Mouse (Mus musculus): ENCODE measurements around the gene Naif1. TPM values are rescaled to one million over a fixed set of nuclear protein-coding genes. Genes with fewer than 3 reads are reported as not detected.
"Not testable (repeated sequence)": the region's sequence is repeated elsewhere in the genome, so short reads cannot be mapped to it uniquely, and the experiment has no call there.

Naif1 gene
- polyA plus RNA-seq, 1 experiment from 2014 or later = 5.5 TPM

GRCm38 (mm10) chr2:32471001-32471680, 20.9 kb downstream of the Naif1 start:
- Histone ChIP-seq H3K9ac (ENCODE audit: low read depth, low read length) (no peak overlapping the region), H3K36me3 (ENCODE audit: control insufficient read depth, insufficient read depth, low read length) (no peaks in the 10 kb centered on the region), H3K27me3 (ENCODE audit: control insufficient read depth, insufficient read depth, low read depth, low read length) (no peaks in the 10 kb centered on the region), H3K4me3 (ENCODE audit: low read depth, low read length) (no peak overlapping the region), H3K9me3 (replicated peaks; ENCODE audit: control insufficient read depth, low read length, poor library complexity, severe bottlenecking) (no peaks in the 10 kb centered on the region), H3K4me1 (ENCODE audit: control insufficient read depth, insufficient read depth, low read length) (no peaks in the 10 kb centered on the region), H3K27ac (ENCODE audit: low read length) (no peak overlapping the region), H3K4me2 (ENCODE audit: low read length) (no peak overlapping the region)
- WGBS = 86% methylated on average over 6 of the region's 6 CpGs
- no peak for ATAC-seq

GRCm38 (mm10) chr2:32471681-32472061, 21.4 kb downstream of the Naif1 start:
- Histone ChIP-seq H3K4me3 (ENCODE audit: low read depth, low read length) (no peak overlapping the region), H3K27ac (ENCODE audit: low read length) (no peak overlapping the region), H3K4me2 (ENCODE audit: low read length) (no peak overlapping the region), H3K36me3 (ENCODE audit: control insufficient read depth, insufficient read depth, low read length) (no peaks in the 10 kb centered on the region), H3K9ac (ENCODE audit: low read depth, low read length) (no peak overlapping the region), H3K27me3 (ENCODE audit: control insufficient read depth, insufficient read depth, low read depth, low read length) (no peaks in the 10 kb centered on the region), H3K4me1 (ENCODE audit: control insufficient read depth, insufficient read depth, low read length) (no peaks in the 10 kb centered on the region), H3K9me3 (replicated peaks; ENCODE audit: control insufficient read depth, low read length, poor library complexity, severe bottlenecking) (no peaks in the 10 kb centered on the region)
- 83% methylated on average over 6 of the region's 6 CpGs for WGBS
- ATAC-seq = no peak

- WGBS = 100% methylated on average over 3 of the region's 9 CpGs
- not testable (repeated sequence) for H3K9ac ChIP-seq (ENCODE audit: low read depth, low read length); H3K4me3 ChIP-seq (ENCODE audit: low read depth, low read length); H3K27me3 ChIP-seq (ENCODE audit: control insufficient read depth, insufficient read depth, low read depth, low read length); H3K4me2 ChIP-seq (ENCODE audit: low read length); ATAC-seq; H3K27ac ChIP-seq (ENCODE audit: low read length); H3K4me1 ChIP-seq (ENCODE audit: control insufficient read depth, insufficient read depth, low read length); H3K36me3 ChIP-seq (ENCODE audit: control insufficient read depth, insufficient read depth, low read length); H3K9me3 ChIP-seq (replicated peaks; ENCODE audit: control insufficient read depth, low read length, poor library complexity, severe bottlenecking)
Measured at GRCm38 (mm10) chr2:32475361-32475760, 25.1 kb downstream of the Naif1 start.

- H3K4me3 ChIP-seq (ENCODE audit: low read depth, low read length) = no peak overlapping the region
- H3K36me3 ChIP-seq (ENCODE audit: control insufficient read depth, insufficient read depth, low read length) = no peaks in the 10 kb centered on the region
- H3K4me1 ChIP-seq (ENCODE audit: control insufficient read depth, insufficient read depth, low read length) = no peaks in the 10 kb centered on the region
- no peak overlapping the region for H3K27ac ChIP-seq (ENCODE audit: low read length)
- 93% methylated on average over 8 of the region's 8 CpGs for WGBS
- no peaks in the 10 kb centered on the region; the same call in 1 of the 2 replicates for H3K9me3 ChIP-seq (replicated peaks; ENCODE audit: control insufficient read depth, low read length, poor library complexity, severe bottlenecking)
- ATAC-seq = no peak
- H3K27me3 ChIP-seq (ENCODE audit: control insufficient read depth, insufficient read depth, low read depth, low read length) = no peaks in the 10 kb centered on the region
- H3K9ac ChIP-seq (ENCODE audit: low read depth, low read length) = no peak overlapping the region
- no peak overlapping the region for H3K4me2 ChIP-seq (ENCODE audit: low read length)
Measured at GRCm38 (mm10) chr2:32482351-32482750, 32.1 kb downstream of the Naif1 start.

- no peak overlapping the region for H3K4me3 ChIP-seq (ENCODE audit: low read depth, low read length)
- no peak for ATAC-seq
- H3K27me3 ChIP-seq (ENCODE audit: control insufficient read depth, insufficient read depth, low read depth, low read length) = no peaks in the 10 kb centered on the region
- no peak overlapping the region for H3K9ac ChIP-seq (ENCODE audit: low read depth, low read length)
- H3K4me1 ChIP-seq (ENCODE audit: control insufficient read depth, insufficient read depth, low read length) = no peaks in the 10 kb centered on the region
- no peaks in the 10 kb centered on the region for H3K36me3 ChIP-seq (ENCODE audit: control insufficient read depth, insufficient read depth, low read length)
- H3K4me2 ChIP-seq (ENCODE audit: low read length) = no peak overlapping the region
- WGBS = 74% methylated on average over 9 of the region's 9 CpGs
- H3K9me3 ChIP-seq (replicated peaks; ENCODE audit: control insufficient read depth, low read length, poor library complexity, severe bottlenecking) = no peaks in the 10 kb centered on the region; the same call in 1 of the 2 replicates
- H3K27ac ChIP-seq (ENCODE audit: low read length) = no peak overlapping the region
Measured at GRCm38 (mm10) chr2:32483179-32483875, 33.1 kb downstream of the Naif1 start.

GRCm38 (mm10) chr2:32484933-32485332, 34.7 kb downstream of the Naif1 start:
- no peak overlapping the region for H3K4me3 ChIP-seq (ENCODE audit: low read depth, low read length)
- no peaks in the 10 kb centered on the region for H3K9me3 ChIP-seq (replicated peaks; ENCODE audit: control insufficient read depth, low read length, poor library complexity, severe bottlenecking)
- 85% methylated on average over 6 of the region's 6 CpGs for WGBS
- no peak overlapping the region for H3K27ac ChIP-seq (ENCODE audit: low read length)
- ATAC-seq = no peak
- no peaks in the 10 kb centered on the region for H3K36me3 ChIP-seq (ENCODE audit: control insufficient read depth, insufficient read depth, low read length)
- H3K9ac ChIP-seq (ENCODE audit: low read depth, low read length) = no peak overlapping the region
- H3K4me2 ChIP-seq (ENCODE audit: low read length) = no peak overlapping the region
- no peaks in the 10 kb centered on the region for H3K4me1 ChIP-seq (ENCODE audit: control insufficient read depth, insufficient read depth, low read length)
- H3K27me3 ChIP-seq (ENCODE audit: control insufficient read depth, insufficient read depth, low read depth, low read length) = no peaks in the 10 kb centered on the region

GRCm38 (mm10) chr2:32485751-32486150, 35.5 kb downstream of the Naif1 start:
- H3K9ac ChIP-seq (ENCODE audit: low read depth, low read length) = no peak overlapping the region
- H3K9me3 ChIP-seq (replicated peaks; ENCODE audit: control insufficient read depth, low read length, poor library complexity, severe bottlenecking) = no peaks in the 10 kb centered on the region
- 87% methylated on average over 4 of the region's 4 CpGs for WGBS
- no peaks in the 10 kb centered on the region for H3K4me1 ChIP-seq (ENCODE audit: control insufficient read depth, insufficient read depth, low read length)
- H3K4me3 ChIP-seq (ENCODE audit: low read depth, low read length) = no peak overlapping the region
- no peak for ATAC-seq
- no peaks in the 10 kb centered on the region for H3K36me3 ChIP-seq (ENCODE audit: control insufficient read depth, insufficient read depth, low read length)
- no peak overlapping the region for H3K4me2 ChIP-seq (ENCODE audit: low read length)
- H3K27me3 ChIP-seq (ENCODE audit: control insufficient read depth, insufficient read depth, low read depth, low read length) = no peaks in the 10 kb centered on the region
- no peak overlapping the region for H3K27ac ChIP-seq (ENCODE audit: low read length)

GRCm38 (mm10) chr2:32486155-32486554, 35.9 kb downstream of the Naif1 start:
- H3K9ac ChIP-seq (ENCODE audit: low read depth, low read length) = no peak overlapping the region
- no peaks in the 10 kb centered on the region for H3K4me1 ChIP-seq (ENCODE audit: control insufficient read depth, insufficient read depth, low read length)
- no peak overlapping the region for H3K4me2 ChIP-seq (ENCODE audit: low read length)
- no peak overlapping the region for H3K27ac ChIP-seq (ENCODE audit: low read length)
- WGBS = 93% methylated on average over 9 of the region's 9 CpGs
- H3K9me3 ChIP-seq (replicated peaks; ENCODE audit: control insufficient read depth, low read length, poor library complexity, severe bottlenecking) = no peaks in the 10 kb centered on the region
- H3K27me3 ChIP-seq (ENCODE audit: control insufficient read depth, insufficient read depth, low read depth, low read length) = no peaks in the 10 kb centered on the region
- no peak for ATAC-seq
- H3K36me3 ChIP-seq (ENCODE audit: control insufficient read depth, insufficient read depth, low read length) = no peaks in the 10 kb centered on the region
- no peak overlapping the region for H3K4me3 ChIP-seq (ENCODE audit: low read depth, low read length)

- WGBS = 6% methylated on average over 6 of the region's 6 CpGs
- Histone ChIP-seq H3K9me3 (replicated peaks; ENCODE audit: control insufficient read depth, low read length, poor library complexity, severe bottlenecking) (no peaks in the 10 kb centered on the region), H3K4me3 (ENCODE audit: low read depth, low read length) (no peak overlapping the region), H3K36me3 (ENCODE audit: control insufficient read depth, insufficient read depth, low read length) (no peaks in the 10 kb centered on the region), H3K9ac (ENCODE audit: low read depth, low read length) (no peak overlapping the region), H3K4me1 (ENCODE audit: control insufficient read depth, insufficient read depth, low read length) (no peaks in the 10 kb centered on the region), H3K27me3 (ENCODE audit: control insufficient read depth, insufficient read depth, low read depth, low read length) (no peaks in the 10 kb centered on the region), H3K27ac (ENCODE audit: low read length) (no peak overlapping the region), H3K4me2 (ENCODE audit: low read length) (no peak overlapping the region)
- peak; percentile 65 for ATAC-seq
Measured at GRCm38 (mm10) chr2:32487124-32487623, 36.9 kb downstream of the Naif1 start.

Measured in midbrain, embryonic 16.5 days (tissue).